Mouse (Mus musculus) left cerebral cortex, postnatal 4 days (tissue): ENCODE results near the gene Fli1. TPM values are rescaled to one million over a fixed set of nuclear protein-coding genes. Genes with fewer than 3 reads are reported as not detected.

Experiments
- DNase-seq: peaks from one replicate; pipeline ENCODE4 v3.0.0-alpha.2; 2022
- intact Hi-C: fragments of 180-260 bp; cut with DNase I; formaldehyde crosslinking; loops from one replicate; pipeline ENCODE4 v1.15.1; 2025
- total RNA-seq, 2 experiments: library from RNA; stranded (reverse); gene quantifications; 2 replicates each; pipeline ENCODE4 v1.2.3; 2021

The Fli1 gene
- total RNA-seq, 2 experiments from 2014 or later, result 8.5 to 10.0 TPM

DNA sequence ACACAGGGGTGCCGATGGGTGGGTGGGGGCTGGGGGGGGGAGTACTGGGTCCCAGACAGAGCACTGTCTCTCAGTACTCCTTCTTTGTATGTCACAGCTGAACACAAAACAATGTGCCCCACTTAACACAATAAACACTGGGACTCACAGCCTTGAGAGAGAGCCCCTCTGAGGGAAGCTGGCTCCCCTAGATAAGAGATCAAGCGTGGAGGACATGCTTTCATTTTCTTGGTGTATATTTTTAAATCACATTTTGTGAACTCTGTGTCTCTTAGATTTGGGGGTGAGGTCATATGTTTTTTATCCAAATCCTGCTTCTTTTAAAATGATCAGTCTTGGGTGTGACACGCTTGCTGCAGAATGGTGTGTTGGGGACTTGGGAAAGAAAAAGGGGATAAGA is 12.6 kb upstream of the Fli1 start:
- intact Hi-C loops, result no loop called here

GRCm38 (mm10) chr9:32550541-32550940 is 7.9 kb upstream of the Fli1 start:
- intact Hi-C loops, result no loop called here
- DNase-seq, result no peak

More for the DNA sequence above, 12.6 kb upstream of the Fli1 start:
- no peak for DNase-seq

DNA sequence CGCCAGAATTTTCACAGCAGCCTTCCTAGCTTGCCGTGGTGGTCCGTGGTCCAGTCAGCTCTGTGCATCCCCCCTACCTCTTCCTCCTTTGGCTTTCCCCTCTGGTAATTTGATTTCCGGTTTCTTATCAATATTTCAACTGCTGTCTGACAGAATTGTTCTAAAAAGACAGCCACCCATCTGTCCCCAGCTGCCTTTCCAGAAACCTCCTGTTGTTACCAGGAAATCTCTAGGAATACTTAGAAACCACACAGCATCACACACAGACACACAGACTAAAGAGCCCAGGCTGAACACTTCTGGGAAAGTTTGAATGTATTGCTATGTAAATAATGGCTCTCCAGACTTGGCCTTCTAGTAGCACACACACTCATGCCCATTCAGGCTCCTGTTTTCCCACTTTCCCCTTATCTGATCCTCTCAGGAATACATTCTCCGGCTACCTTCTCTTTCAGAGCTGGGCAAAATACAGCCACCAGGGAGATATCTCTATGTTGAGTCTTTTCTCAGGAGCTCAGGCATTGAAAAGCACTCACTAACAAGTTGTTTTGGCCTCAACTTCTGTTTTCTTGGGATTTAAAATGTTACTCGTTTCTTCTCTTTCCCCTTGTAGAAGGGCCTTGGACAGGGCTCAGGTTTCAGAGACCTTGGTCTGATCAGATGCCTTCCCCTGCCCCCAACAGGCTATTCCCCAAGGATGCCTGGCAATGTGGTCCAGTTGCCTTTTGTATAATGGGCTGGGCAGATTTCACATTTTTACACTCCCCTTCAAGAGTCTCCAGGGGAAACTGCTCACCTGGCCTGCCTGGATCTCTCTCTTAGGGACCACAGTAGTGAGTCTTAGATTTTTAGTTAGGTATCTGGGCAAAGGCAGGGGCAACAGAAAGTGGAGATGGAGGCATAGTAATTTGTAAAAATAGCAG is 7.1 kb upstream of the Fli1 start:
- intact Hi-C loops, result no loop called here
- no peak for DNase-seq

DNA sequence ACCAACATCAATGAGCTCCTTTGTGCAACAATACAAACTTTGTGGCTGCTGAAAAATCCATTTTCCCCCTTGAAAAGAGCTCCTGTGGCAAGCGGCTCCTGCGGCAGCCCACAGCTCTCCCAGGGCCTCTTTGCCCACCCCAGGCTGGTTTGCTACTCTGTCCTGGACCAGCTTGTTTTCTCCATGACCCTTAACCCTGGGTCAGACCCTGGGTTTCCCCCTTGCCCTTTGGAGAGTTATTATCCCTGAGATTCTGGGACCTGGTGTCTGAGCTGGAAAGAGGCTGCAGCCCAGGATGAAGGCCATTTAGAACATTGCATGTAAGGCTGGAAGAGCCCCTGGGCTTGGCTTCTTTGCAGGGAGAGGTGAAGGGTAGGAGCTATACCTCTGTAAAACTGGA is 4.1 kb upstream of the Fli1 start:
- intact Hi-C loops, result no loop called here
- DNase-seq, result no peak

DNA sequence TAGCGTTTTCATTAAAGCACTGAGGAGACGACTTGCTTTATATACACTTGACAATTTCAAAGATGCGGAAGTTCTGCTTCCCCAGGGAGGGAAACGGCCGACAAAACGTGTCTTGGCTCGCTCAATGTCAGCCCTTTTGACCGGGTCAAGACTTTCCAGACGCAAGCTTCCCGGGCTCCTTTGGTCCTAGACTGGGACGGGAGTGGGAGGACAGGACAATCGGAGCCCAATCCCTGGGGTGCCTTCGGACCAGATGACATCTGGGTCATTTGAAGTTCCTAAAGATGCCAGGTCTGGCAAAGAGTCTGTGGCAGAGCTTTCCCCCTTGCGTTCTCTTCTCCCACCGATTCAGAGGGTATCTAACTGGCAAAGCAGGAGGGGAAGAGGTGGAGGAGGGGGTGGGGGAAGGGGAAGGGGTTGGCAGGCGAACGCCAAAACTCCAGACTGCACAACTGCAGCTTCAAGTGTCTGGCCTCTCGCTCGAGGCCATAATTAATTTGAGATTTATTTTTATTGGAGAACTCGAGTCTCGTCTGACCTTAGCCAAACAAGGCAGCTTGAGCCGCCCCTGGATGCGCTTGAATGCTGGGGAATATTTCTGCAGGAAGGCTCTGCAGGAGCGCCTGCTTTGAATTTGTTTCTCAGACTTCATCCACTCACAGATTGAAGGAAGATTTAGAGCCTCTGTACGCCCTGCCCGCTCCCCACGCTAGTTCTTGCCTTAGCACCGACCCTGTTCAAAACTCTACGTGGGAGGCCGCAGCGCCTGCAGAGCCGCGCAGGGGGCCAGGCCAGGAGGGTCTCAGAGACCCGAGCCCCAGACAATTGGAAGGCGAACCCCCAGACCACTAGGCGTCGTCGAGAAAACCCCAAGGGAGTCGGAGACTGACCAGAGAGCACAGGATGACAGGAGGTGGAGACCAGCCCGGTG is 2.3 kb upstream of the Fli1 start:
- no peak for DNase-seq
- intact Hi-C loops, result no loop called here

DNA sequence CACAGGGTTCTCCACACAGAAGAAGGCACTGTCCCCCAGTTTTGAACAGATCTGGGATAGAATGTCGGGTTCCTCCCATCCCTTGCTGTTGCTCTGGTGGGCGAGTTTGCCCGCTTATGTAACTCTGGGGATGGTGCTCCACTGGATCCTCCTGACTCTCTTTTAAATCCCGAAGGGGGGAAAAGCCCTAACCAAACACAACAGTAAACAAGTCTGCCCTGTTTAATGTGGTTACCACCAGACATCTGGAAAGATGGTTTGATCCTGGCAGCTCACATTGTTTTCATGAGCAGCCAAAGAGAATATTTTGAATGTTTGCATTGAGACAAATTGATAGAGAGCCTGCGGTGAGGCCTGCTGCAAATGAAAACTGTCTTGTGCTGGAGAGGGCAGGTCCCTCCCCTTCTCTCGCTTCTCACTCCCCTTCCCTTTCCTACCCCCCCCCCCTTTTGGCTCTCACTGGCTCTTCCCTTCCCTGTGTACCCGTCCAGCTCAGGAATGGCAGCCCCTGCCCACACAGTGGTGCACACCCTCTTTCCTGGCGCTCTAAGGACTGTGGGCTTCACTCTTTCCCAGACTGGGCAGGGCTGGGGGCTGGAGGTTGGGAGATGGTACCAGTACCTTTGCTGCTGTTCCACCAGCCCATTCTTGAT is 1.4 kb upstream of the Fli1 start:
- intact Hi-C loops, result no loop called here
- no peak for DNase-seq

DNA sequence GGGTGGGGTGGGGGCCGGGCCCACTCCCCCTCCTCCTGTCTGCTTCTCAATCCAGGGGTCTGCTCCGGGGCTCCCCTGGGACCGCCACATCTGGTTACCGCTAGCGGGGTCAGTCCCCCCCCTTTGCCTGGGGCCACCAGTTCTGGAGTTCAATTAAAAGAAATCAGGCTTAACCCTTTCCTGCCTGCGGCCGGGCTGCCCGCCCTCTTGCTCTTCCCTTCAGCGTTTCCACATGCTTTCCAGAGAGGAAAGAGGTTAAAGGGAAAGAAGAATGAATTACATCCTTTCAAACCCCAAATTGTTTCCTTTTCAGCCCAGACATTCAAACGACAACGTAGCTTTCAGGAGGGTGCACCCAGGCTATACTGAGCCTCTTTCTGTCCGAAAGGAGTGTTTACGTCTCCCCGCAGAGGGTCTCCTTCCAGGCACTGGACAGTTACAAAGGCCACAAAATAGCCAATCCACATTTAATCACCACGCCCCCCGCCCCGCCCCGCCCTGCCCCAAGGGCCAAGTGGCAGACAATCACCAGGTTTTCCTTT is 450 bp upstream of the Fli1 start:
- intact Hi-C loops, result no loop called here
- DNase-seq, result no peak

DNA sequence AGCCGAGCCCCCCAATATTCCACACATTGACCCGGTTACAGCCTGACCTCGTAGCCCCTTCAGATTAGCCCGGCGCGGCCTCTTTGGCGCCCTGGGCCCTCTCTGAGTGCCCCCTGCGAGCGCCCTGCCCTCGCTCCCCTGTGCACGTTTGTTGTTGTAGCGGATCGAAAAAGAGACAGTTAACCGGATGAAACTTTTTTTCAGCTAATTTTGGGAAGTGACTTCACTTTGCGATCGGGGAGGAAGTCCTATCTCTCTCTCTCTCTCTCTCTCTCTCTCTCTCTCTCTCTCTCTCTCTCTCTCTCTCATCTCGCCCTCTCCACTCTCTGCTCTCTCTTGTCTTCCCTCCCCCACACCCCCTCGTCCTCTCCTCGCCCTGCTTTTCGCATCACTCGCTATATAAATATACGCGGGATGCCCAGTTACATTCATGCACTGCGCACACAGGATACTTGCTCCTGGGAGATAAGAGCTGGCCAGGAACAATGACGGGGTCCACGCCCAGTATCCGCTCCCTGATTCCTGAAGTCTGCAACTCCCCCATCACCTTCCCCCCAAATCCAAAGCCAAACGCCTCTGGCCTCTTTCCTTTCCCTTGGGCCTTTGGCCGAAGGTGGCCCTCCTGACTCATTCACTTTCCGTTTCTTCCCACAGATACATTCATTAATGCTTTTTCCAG is 1.3 kb downstream of the Fli1 start:
- intact Hi-C loops, result no loop called here
- no peak for DNase-seq

DNA sequence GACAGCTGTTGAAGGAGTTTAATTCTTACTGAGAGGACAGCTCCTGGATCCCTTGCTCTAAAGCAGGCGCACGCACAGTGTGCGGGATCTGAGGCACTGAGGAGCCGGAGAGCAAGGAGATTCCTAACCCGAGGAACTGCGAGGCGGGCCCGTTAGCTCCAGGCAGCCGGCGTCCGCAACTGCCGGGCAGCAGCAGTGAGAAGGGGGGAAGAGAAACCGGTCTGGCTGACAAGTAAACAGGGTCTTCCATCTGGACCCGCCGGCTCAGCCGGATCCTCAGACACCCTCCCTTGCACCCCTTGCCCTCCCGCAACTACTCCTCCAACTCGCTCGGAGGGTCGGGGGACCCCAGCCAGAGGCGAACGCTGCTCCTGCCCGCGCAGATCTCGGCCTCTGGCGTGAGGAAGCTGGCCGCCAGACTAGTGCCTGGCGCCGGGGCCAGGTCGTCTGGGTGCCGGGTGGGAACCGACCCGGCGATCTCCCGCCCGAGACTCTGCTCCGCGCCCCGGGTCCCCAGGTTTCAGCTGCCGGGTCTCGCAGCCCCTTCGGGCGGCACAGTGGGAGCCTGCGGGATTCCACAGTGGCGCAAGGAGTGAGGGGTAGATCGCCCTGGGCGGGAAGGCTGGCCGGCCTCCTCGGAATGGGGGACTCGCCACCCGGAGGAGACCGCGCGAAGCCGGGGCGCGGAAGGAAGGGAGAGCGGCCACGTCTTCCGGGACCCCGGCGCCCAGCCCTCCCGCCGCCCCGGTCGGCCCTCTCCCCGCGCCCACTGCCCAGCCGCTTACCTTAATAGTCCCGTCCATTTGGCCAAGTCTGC is 2.0 kb downstream of the Fli1 start:
- no peak for DNase-seq
- intact Hi-C loops, result no loop called here

DNA sequence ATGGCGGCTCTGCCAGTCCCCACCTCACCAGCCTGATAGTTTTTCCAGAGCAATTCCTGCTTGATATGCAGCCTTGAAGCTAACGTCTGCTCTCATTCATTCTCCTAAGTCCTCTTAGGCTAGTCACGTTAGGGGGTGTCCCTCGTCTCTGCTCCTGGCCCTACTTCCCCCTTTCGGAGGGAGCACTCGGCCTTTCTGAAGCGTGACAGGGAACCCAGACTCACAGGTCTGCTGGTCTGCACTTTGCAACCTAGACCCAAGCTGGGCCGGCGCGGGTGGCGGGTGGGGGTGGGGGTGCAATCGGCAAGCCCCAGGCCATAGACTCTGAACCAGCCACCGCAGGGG is 2.6 kb downstream of the Fli1 start:
- DNase-seq, result no peak
- intact Hi-C loops, result no loop called here

- intact Hi-C loops, result no loop called here
- no peak for DNase-seq
Measured at GRCm38 (mm10) chr9:32539321-32539761, 3.3 kb downstream of the Fli1 start.

DNA sequence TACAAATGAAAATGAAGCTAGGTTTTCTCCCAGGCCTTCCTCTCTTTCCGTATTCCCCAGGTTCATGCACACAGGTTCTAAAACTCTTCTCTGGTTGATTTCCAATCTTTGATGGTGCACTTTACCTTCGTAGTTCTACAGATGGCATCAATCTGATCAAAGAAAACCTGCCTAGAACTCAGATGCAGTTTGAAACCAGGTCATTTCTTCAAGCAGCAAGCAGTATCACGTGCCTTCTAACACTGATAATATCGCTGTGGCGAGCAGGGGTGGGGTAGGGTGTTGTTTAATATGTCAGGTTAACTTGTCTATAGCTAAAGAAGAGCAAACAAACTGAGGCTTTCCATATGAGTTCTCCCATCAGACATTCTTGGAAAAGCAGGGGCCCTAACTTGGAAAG is 4.5 kb downstream of the Fli1 start:
- intact Hi-C loops, result no loop called here
- no peak for DNase-seq

DNA sequence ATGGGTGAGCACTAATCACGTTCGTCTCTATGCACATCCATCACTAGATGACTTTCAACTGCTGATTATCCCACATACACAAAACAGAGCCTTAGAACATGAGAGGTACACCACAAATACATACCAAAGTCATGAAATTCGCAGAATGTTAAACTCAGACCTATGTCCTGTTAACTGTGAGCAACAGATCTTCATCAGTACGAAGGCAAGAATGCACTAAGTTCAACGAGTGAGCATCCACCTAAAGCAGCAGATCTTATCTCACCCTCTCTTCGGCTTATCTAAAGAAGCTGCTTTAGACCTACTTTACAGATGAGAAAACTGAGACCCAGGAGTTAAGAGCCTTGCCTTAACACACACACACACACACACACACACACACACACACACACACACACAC is 5.0 kb downstream of the Fli1 start:
- DNase-seq, result no peak
- intact Hi-C loops, result no loop called here

DNA sequence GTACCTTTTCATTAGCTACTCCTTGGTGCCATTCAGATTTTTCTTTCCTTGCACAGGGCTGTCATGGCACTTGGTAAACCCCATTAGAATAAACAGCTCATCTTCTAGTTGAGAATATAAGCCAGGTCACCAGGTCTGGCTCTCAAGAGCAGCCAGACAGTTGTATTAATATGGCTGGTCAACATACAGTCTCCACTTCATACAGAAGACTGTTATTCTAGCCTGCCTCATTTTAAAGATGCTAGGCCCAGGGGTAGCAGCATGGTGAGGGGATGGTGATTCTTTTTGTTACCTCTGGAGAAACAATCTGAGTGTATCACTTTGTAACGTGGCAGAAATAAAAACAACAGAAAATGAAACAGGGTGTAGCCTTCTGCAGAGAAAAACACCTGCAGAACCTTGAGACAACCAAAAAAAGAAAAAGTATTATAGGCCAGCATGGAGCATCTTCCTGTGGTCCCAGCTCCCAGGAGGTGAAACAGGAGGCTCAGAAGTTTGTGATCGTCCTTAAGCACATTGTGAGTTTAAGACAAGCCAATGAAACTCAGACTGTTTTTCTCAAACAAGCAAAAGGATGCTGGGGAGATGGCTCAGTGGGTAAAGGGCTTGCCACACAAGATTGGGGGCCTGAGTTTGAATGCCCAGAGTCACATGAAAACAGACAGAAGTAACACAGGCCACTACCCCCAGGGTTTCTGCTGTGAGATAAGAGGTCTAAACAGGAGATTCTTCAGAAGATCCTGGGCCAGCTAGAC is 7.3 kb downstream of the Fli1 start:
- no peak for DNase-seq
- intact Hi-C loops, result no loop called here

DNA sequence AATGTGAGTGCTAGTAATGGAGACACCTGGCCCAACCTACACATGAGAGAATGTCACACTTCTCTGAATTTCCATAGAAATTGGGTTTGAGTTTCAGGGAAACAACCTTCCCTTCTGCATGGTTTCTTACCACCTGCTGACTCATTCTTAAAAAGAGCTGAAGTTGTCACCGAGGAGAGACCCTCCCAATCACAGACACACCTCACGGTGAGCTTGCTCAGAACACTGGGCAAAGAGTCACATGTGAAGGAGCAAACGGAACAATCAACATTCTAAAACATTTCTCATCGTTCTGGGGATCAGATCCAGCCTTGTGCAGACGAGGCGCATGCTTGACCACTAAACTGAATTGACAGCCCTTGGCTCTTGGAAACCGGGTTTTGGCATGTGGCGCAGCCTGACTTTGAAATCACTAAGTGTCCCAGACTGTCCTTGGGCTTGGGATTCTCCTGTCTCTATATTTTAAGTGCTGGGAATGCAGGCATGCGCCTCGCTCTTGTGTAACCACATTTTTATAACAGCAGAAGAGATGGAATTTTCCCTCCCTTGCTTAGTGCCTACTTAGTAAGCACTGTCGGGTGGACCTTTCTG is 8.5 kb downstream of the Fli1 start:
- intact Hi-C loops, result no loop called here
- no peak for DNase-seq

GRCm38 (mm10) chr9:32531588-32531987 is 11.1 kb downstream of the Fli1 start:
- no peak for DNase-seq
- intact Hi-C loops, result no loop called here

DNA sequence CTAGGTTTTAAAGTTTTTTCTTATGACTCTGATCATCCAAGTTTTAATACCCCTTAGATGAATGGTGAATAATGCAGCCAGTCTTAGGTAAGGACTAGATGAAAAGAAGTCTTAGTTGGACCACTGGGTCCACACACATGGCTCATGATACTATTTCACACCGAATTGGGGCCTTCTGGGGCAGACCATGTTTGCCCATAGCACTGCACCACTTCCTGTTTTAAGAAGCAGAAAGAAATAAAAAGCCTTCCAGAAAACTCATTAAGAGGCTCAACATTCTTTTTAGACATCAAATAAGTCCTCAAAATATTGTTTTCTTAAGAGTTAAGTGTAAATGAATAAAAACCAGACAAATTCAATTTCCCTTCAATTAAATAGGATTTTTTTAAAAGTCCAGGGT is 11.7 kb downstream of the Fli1 start:
- DNase-seq, result no peak
- intact Hi-C loops, result no loop called here

GRCm38 (mm10) chr9:32530188-32530587 is 12.5 kb downstream of the Fli1 start:
- intact Hi-C loops, result no loop called here
- DNase-seq, result no peak
